Mouse (Mus musculus) adrenal gland, postnatal 25 days (tissue): ENCODE data around the gene Proser3. TPM values are rescaled to one million over a fixed set of nuclear protein-coding genes. Genes with fewer than 3 reads are reported as not detected.
A peak's percentile ranks its signal among the peaks of the same experiment; 100 is the strongest.

Experiments
- DNase-seq: peaks from one replicate; pipeline ENCODE4 v3.0.0; 2021; ENCODE audit warnings: mixed read lengths
- long read RNA-seq: library from polyadenylated mRNA; stranded (forward); transcript quantifications from one replicate; pipeline ENCODE4 v2.0.0, GENCODE M21; 2021
- total RNA-seq: library from RNA; stranded (reverse); gene quantifications from 2 replicates; pipeline ENCODE4 v1.2.3, GENCODE M21; 2021

Gene Proser3
- 14.8 TPM in 2 replicates for total RNA-seq
- long read RNA-seq, partial matches to known transcripts, result 3 of 3 reads
- long read RNA-seq, other reads (novel, unspliced or antisense), result 0 of 3 reads

- peak; percentile 93 for DNase-seq
Observed at GRCm38 (mm10) chr7:30552102-30553020, at the start of gene Proser3, which contains the start of gene Hspb6. Gene Proser3 (minus strand): TSS chr7:30552299. Gene Hspb6 (plus strand): TSS chr7:30552178.

GRCm38 (mm10) chr7:30600651-30601050 lies 48.6 kb upstream of the Proser3 start:
- no peak for DNase-seq

GRCm38 (mm10) chr7:30599933-30600353 lies 47.8 kb upstream of the Proser3 start:
- peak; percentile 94 for DNase-seq

- no peak for DNase-seq
Observed at GRCm38 (mm10) chr7:30598786-30599185, 46.7 kb upstream of the Proser3 start, which contains the start of gene Zbtb32. Gene Zbtb32 (minus strand): TSS chr7:30598909.

GRCm38 (mm10) chr7:30596811-30597210 lies 44.7 kb upstream of the Proser3 start:
- no peak for DNase-seq

- DNase-seq, result no peak
Observed at GRCm38 (mm10) chr7:30596093-30596492, 44.0 kb upstream of the Proser3 start.

- no peak for DNase-seq
Observed at GRCm38 (mm10) chr7:30594510-30595024, 42.5 kb upstream of the Proser3 start.

- DNase-seq, result no peak
Observed at GRCm38 (mm10) chr7:30593579-30594509, 41.7 kb upstream of the Proser3 start.

GRCm38 (mm10) chr7:30592772-30593423 lies 40.8 kb upstream of the Proser3 start:
- no peak for DNase-seq

- DNase-seq, result no peak
Observed at GRCm38 (mm10) chr7:30591605-30591951, 39.5 kb upstream of the Proser3 start.

- DNase-seq, result no peak
Observed at GRCm38 (mm10) chr7:30590927-30591604, 39.0 kb upstream of the Proser3 start.

GRCm38 (mm10) chr7:30589435-30590301 lies 37.6 kb upstream of the Proser3 start:
- peak; percentile 86 for DNase-seq

GRCm38 (mm10) chr7:30588676-30589434 lies 36.8 kb upstream of the Proser3 start, which contains the start of gene Kmt2b:
Gene Kmt2b (minus strand): TSS chr7:30588726.
- peak; percentile 96 for DNase-seq

GRCm38 (mm10) chr7:30587842-30588667 lies 36.0 kb upstream of the Proser3 start:
- peak; percentile 47 for DNase-seq

GRCm38 (mm10) chr7:30586455-30587020 lies 34.4 kb upstream of the Proser3 start:
- no peak for DNase-seq

GRCm38 (mm10) chr7:30585170-30585569 lies 33.1 kb upstream of the Proser3 start:
- DNase-seq, result no peak

GRCm38 (mm10) chr7:30584339-30584738 lies 32.2 kb upstream of the Proser3 start:
- no peak for DNase-seq

GRCm38 (mm10) chr7:30581547-30581946 lies 29.4 kb upstream of the Proser3 start:
- no peak for DNase-seq
